Mouse (Mus musculus): ENCODE results near the gene Gm5483.

DNA sequence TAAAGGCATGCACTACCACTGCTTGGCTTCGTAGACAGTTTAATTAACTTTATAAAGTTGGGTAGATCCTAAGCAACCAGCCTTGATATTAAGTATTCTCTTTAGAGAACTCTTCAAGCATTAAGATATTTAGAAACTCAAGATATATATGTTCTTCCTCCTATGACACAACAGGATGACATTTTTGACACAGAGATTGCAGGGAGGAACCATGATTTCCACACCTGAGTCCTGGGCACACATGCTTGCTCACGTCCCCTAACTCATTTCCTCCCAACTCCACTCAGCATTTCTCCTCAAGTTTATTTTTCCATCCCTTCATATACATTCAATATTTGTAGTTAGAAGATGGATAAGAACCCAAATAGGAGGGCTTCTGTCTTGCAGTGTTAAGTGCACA lies 4.1 kb upstream of the Gm5483 start:
- TF ChIP-seq CTCF (IDR thresholded peaks at IDR 0.05; ENCODE audit: borderline replicate concordance, extremely low read depth, insufficient read depth, insufficient read length), result no peak
- TF ChIP-seq POLR2A (IDR thresholded peaks at IDR 0.05; ENCODE audit: borderline replicate concordance, extremely low read depth, insufficient read depth, insufficient read length, poor library complexity, severe bottlenecking), result no peak
